13 mouse cellular contexts compared by ENCODE assay signal in the genomic region with DNA sequence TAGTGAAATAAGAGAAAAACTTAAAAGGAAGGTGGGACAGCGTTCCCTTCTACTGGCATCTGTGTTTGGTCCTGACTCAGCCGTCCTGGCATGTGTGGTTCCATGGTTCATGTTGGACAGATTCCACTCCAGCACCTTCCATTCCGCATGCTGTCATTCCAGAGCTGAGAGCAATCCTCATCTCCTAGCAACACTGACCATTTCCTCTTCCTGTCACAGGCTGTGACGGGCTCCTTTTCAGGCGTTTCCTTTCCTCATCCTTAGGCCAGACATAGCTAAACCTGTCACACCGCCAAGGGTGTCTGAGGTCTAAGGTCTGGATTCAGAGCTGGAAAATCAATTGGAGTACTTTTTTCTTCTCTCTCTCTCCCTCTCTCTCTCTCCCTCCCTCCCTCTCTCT. TPM values are rescaled to one million over a fixed set of nuclear protein-coding genes. Genes with fewer than 3 reads are reported as not detected.
DNase-seq lines count a peak whose midpoint lies in the region; ATAC-seq and TF ChIP-seq lines count a peak whose summit lies in the region.
"Had no signal": no experiment of that assay in that cellular context is flagged by ENCODE, and none has a peak within 500 bp of the region (broad histone marks: within the 10 kb centered on the region; RNA-seq: fewer than 3 reads in every experiment).

No protein-coding gene starts in this region.

- WGBS in heart, postnatal 0 days: 24% methylated on average over 6 of the region's 6 CpGs
- WGBS in lung, embryonic 16.5 days: 27% methylated on average over 6 of the region's 6 CpGs

- H3K4me3 ChIP-seq in heart, postnatal 0 days (ENCODE audit: low read depth, low read length): no peak overlapping the region
- no peak overlapping the region for H3K4me3 ChIP-seq in lung, embryonic 16.5 days (ENCODE audit: low read length)
- H3K4me3 ChIP-seq: embryonic facial prominence, embryonic 13.5 days had no signal

- TF ChIP-seq CTCF in heart, postnatal 0 days (IDR thresholded peaks at IDR 0.05; ENCODE audit: low read depth): no peak

- peak overlapping the region; percentile 25; the same call in 1 of the 2 replicates for H3K4me2 ChIP-seq in heart, postnatal 0 days (ENCODE audit: low read depth, low read length)
- H3K4me2 ChIP-seq in lung, embryonic 16.5 days (ENCODE audit: low read depth, low read length): no peak overlapping the region
- H3K4me2 ChIP-seq: embryonic facial prominence, embryonic 13.5 days had no signal

- H3K36me3 ChIP-seq in heart, postnatal 0 days (replicated peaks; ENCODE audit: control insufficient read depth, insufficient read depth, low read length): no peaks in the 10 kb centered on the region
- no peaks in the 10 kb centered on the region for H3K36me3 ChIP-seq in lung, embryonic 16.5 days (ENCODE audit: control insufficient read depth, insufficient read depth, low read length)
- H3K36me3 ChIP-seq: embryonic facial prominence, embryonic 13.5 days had no signal

- no peak overlapping the region for H3K9ac ChIP-seq in heart, postnatal 0 days (replicated peaks; ENCODE audit: low read depth, low read length)
- no peak overlapping the region for H3K9ac ChIP-seq in lung, embryonic 16.5 days (ENCODE audit: low read length)
- H3K9ac ChIP-seq: embryonic facial prominence, embryonic 13.5 days had no signal

- H3K27ac ChIP-seq in heart, postnatal 0 days (ENCODE audit: low read depth): peak overlapping the region; percentile 4; the same call in 1 of the 2 replicates
- H3K27ac ChIP-seq in lung, embryonic 16.5 days (ENCODE audit: low read length): no peak overlapping the region
- H3K27ac ChIP-seq: embryonic facial prominence, embryonic 13.5 days had no signal

- ATAC-seq in heart, postnatal 0 days (ENCODE audit: insufficient read depth, low read depth): peak; percentile 94
- ATAC-seq in lung, embryonic 16.5 days (ENCODE audit: low read depth): peak; percentile 74
- ATAC-seq: CD4-positive, CD25-positive, alpha-beta regulatory T cell, adult 4 months had no signal

- intact Hi-C loops in left cerebral cortex, postnatal 25 days (cut with DNase I): no loop called here

- H3K9me3 ChIP-seq in heart, postnatal 0 days (replicated peaks; ENCODE audit: control insufficient read depth, low read length): no peaks in the 10 kb centered on the region
- H3K9me3 ChIP-seq in lung, embryonic 16.5 days (ENCODE audit: control insufficient read depth, low read length): no peaks in the 10 kb centered on the region
- H3K9me3 ChIP-seq: embryonic facial prominence, embryonic 13.5 days had no signal

- no peak for TF ChIP-seq EP300 in heart, postnatal 0 days (IDR thresholded peaks at IDR 0.05; ENCODE audit: low read depth)

- H3K27me3 ChIP-seq in heart, postnatal 0 days (ENCODE audit: control insufficient read depth, insufficient read depth, low read length): no peaks in the 10 kb centered on the region
- no peaks in the 10 kb centered on the region for H3K27me3 ChIP-seq in lung, embryonic 16.5 days (ENCODE audit: control insufficient read depth, insufficient read depth, low read depth, low read length)
- H3K27me3 ChIP-seq: embryonic facial prominence, embryonic 13.5 days had no signal

- H3K4me1 ChIP-seq in heart, postnatal 0 days (ENCODE audit: control insufficient read depth, insufficient read depth): no peaks in the 10 kb centered on the region
- 0 out of 2 replicates have a peak, but pooled peaks cover 4% of the 10 kb centered on the region for H3K4me1 ChIP-seq in lung, embryonic 16.5 days (replicated peaks; ENCODE audit: control insufficient read depth, insufficient read depth, low read length)
- H3K4me1 ChIP-seq: embryonic facial prominence, embryonic 13.5 days had no signal

- peak; percentile 42 for DNase-seq in embryo, embryonic 10.5 days (ENCODE audit: low spot score)
- DNase-seq in embryo, embryonic 10 days (ENCODE audit: low spot score): no peak
- DNase-seq in R1 (ENCODE audit: low read depth, low spot score): peak; percentile 44
- peak; percentile 83 for DNase-seq in heart, postnatal 0 days (ENCODE audit: low spot score)
- DNase-seq in T-cell, adult 2 months (ENCODE audit: low spot score): no peak
- no peak for DNase-seq in left cerebral cortex, postnatal 25 days (ENCODE audit: low spot score in 2 of 2)
- no peak for DNase-seq in B cell, adult 2 months
- DNase-seq: left cerebral cortex, postnatal 4 days; right cerebral cortex, postnatal 4 days had no signal

RNA-seq across cellular contexts. Expression of a gene that starts 40.5 kb away (rescaled TPM):
- 5.6 and 8.3 TPM in 2 replicates for total RNA-seq in heart, postnatal 0 days (2014; rRNA removed; ENCODE audit: low replicate concordance)
- 0.74 and 0.93 TPM in 2 replicates for polyA plus RNA-seq in heart, postnatal 0 days (2015; fragmentation: Nextera tagmentation; extraction: Ambion mirVana)
- polyA plus RNA-seq in lung, embryonic 16.5 days (2015; fragmentation: Nextera tagmentation; extraction: Ambion mirVana): 3.1 and 4.0 TPM in 2 replicates
- total RNA-seq in left cerebral cortex, postnatal 25 days (2021): 1 to 10 TPM; 2.6 to 4.0 TPM
- total RNA-seq: monocyte, adult 5-6 weeks had no signal
- polyA plus RNA-seq: CD4-positive, CD25-positive, alpha-beta regulatory T cell, adult 4 months had no signal

Comparison
In these comparisons a context has a peak if more than half of its experiments do, and no peak if none do; other contexts are left out.
1. DNase-seq: peak in embryo, embryonic 10.5 days (single experiment), R1 (single experiment) and heart, postnatal 0 days (single experiment); none in embryo, embryonic 10 days (single experiment), T-cell, adult 2 months (single experiment), left cerebral cortex, postnatal 25 days (0 of 2) and B cell, adult 2 months (0 of 2).